Mouse (Mus musculus) left cerebral cortex, adult 2 months (tissue): Measurements from ENCODE around the gene Pnp2. TPM values are rescaled to one million over a fixed set of nuclear protein-coding genes. Genes with fewer than 3 reads are reported as not detected.
"Not testable (repeated sequence)": the region's sequence is repeated elsewhere in the genome, so short reads cannot be mapped to it uniquely, and the experiment has no call there.

Experiments used
- DNase-seq, 2 experiments: peaks; one replicate each; pipeline ENCODE4 v3.0.0; 2021 to 2022; ENCODE audit warnings: low spot score in 2 of 2, mixed read lengths in 1 of 2; ENCODE audit errors: extremely low spot score in 1 of 2
- H3K27ac ChIP-seq: fragments of 200-600 bp; 2 replicates; pipeline ENCODE4 v1.8.1; 2022
- H3K4me3 ChIP-seq: fragments of 200-600 bp; 2 replicates; pipeline ENCODE4 v1.8.1; 2022
- CTCF ChIP-seq: fragments of 200-600 bp; IDR thresholded peaks from 2 replicates; pipeline ENCODE4 v1.8.1; 2022; ENCODE audit warnings: antibody characterized with exemption, mild to moderate bottlenecking, moderate library complexity
- intact Hi-C: fragments of 180-260 bp; cut with DNase I; formaldehyde crosslinking; loops from one replicate; pipeline ENCODE4 v1.15.1; 2025
- long read RNA-seq, 2 experiments: library from polyadenylated mRNA; stranded (forward); transcript quantifications; one replicate each; pipeline ENCODE4 v2.0.0; 2021; ENCODE audit warnings: borderline mapping rate in 2 of 2
- total RNA-seq, 2 experiments: library from RNA; stranded (reverse); gene quantifications; 2 replicates each; pipeline ENCODE4 v1.2.3; 2021

Pnp2 gene
- under 1 TPM; 0.81 to 0.84 TPM for total RNA-seq
- long read RNA-seq, experiment 1: 0 reads
- long read RNA-seq, experiment 2, partial matches to known transcripts: 0 of 3 reads
- long read RNA-seq, experiment 2, other reads (novel, unspliced or antisense): 0 of 3 reads

GRCm38 (mm10) chr14:50955942-50956508 lies at the start of gene Pnp2:
TSS of gene Pnp2 (plus strand) at chr14:50955992.
- H3K27ac ChIP-seq: peak within 1 kb of the TSS; percentile 4; the same call in 1 of the 2 replicates
- H3K4me3 ChIP-seq: peak within 1 kb of the TSS; percentile 30; the same call in 1 of the 2 replicates
- intact Hi-C loops: not testable (repeated sequence)
- DNase-seq: peak; percentile 47 to 59

- no peak overlapping the region for H3K27ac ChIP-seq
- intact Hi-C loops: no loop called here
- H3K4me3 ChIP-seq: no peak overlapping the region
- no peak for DNase-seq
- TF ChIP-seq CTCF: no peak
Observed at GRCm38 (mm10) chr14:50908126-50908525, 47.7 kb upstream of the Pnp2 start.

GRCm38 (mm10) chr14:50911356-50911755 lies 44.4 kb upstream of the Pnp2 start:
- no peak for DNase-seq
- no peak overlapping the region for H3K4me3 ChIP-seq
- H3K27ac ChIP-seq: no peak overlapping the region
- intact Hi-C loops: no loop called here
- TF ChIP-seq CTCF: no peak

- DNase-seq, H3K27ac ChIP-seq, intact Hi-C loops: not testable (repeated sequence)
- H3K4me3 ChIP-seq: peak overlapping the region; percentile 82; the same call in 1 of the 2 replicates
Observed at GRCm38 (mm10) chr14:50923437-50923836, 32.4 kb upstream of the Pnp2 start.

- DNase-seq: peak; percentile 95 to 97
- intact Hi-C loops: loop anchor here (1.0 to 2.0 kb wide), 2 partner anchors 118 to 139 kb away; partner anchors contain the start of genes Ccnb1ip1 and Parp2
- TF ChIP-seq CTCF: no peak
- Histone ChIP-seq H3K4me3 (peak within 1 kb of the TSS; percentile 82), H3K27ac (peak within 1 kb of the TSS; percentile 94)
Observed at GRCm38 (mm10) chr14:50924281-50925064, 31.3 kb upstream of the Pnp2 start, which contains the start of the genes Osgep and Apex1. TSS of gene Osgep (minus strand) at chr14:50924893. TSS of gene Apex1 (plus strand) at chr14:50924968.

GRCm38 (mm10) chr14:50925111-50925920 lies 30.5 kb upstream of the Pnp2 start:
- H3K4me3 ChIP-seq: peak overlapping the region; percentile 82
- H3K27ac ChIP-seq: peak overlapping the region; percentile 94
- intact Hi-C loops: loop anchor here (2.0 kb wide), 1 partner anchor 119 kb away; the partner anchor contains the start of genes Ccnb1ip1 and Parp2
- no peak for DNase-seq
- TF ChIP-seq CTCF: no peak

GRCm38 (mm10) chr14:50927366-50927765 lies 28.4 kb upstream of the Pnp2 start:
- Histone ChIP-seq H3K4me3 (no peak overlapping the region), H3K27ac (no peak overlapping the region)
- intact Hi-C loops: no loop called here
- TF ChIP-seq CTCF: no peak
- DNase-seq: no peak

GRCm38 (mm10) chr14:50929951-50930350 lies 25.8 kb upstream of the Pnp2 start:
- Histone ChIP-seq H3K27ac (peak overlapping the region; percentile 96), H3K4me3 (peak overlapping the region; percentile 72)
- peak in 1 of 2 experiments; percentile 19 for DNase-seq
- no peak for TF ChIP-seq CTCF
- intact Hi-C loops: loop anchor here (2.0 kb wide), 2 partner anchors 15 to 159 kb away; partner anchors contain the start of gene Gm49342

GRCm38 (mm10) chr14:50930377-50930753 lies 25.4 kb upstream of the Pnp2 start:
- Histone ChIP-seq H3K4me3 (peak overlapping the region; percentile 72), H3K27ac (peak overlapping the region; percentile 96)
- intact Hi-C loops: loop anchor here (2.0 kb wide), 2 partner anchors 14 to 158 kb away; partner anchors contain the start of gene Gm49342
- TF ChIP-seq CTCF: no peak
- DNase-seq: no peak

- intact Hi-C loops: loop anchor here (1.0 to 2.0 kb wide), 3 partner anchors 14 to 158 kb away; partner anchors contain the start of gene Gm49342
- H3K4me3 ChIP-seq: peak within 1 kb of the TSS; percentile 72
- TF ChIP-seq CTCF: no peak
- DNase-seq: peak; percentile 99
- H3K27ac ChIP-seq: peak within 1 kb of the TSS; percentile 96
Observed at GRCm38 (mm10) chr14:50930754-50931492, 24.9 kb upstream of the Pnp2 start, which contains the start of the genes Pip4p1 and Pnp. TSS of gene Pip4p1 (minus strand) at chr14:50930856. TSS of gene Pnp (plus strand) at chr14:50931082.
